Mouse (Mus musculus): ENCODE measurements around the gene Itprid1. TPM values are rescaled to one million over a fixed set of nuclear protein-coding genes. Genes with fewer than 3 reads are reported as not detected.

The Itprid1 gene
- not detected in 4 replicates for total RNA-seq (2023)

GRCm38 (mm10) chr6:55836650-55837320 lies at the start of gene Itprid1:
TSS of gene Itprid1 (plus strand) at chr6:55836895.

DNA sequence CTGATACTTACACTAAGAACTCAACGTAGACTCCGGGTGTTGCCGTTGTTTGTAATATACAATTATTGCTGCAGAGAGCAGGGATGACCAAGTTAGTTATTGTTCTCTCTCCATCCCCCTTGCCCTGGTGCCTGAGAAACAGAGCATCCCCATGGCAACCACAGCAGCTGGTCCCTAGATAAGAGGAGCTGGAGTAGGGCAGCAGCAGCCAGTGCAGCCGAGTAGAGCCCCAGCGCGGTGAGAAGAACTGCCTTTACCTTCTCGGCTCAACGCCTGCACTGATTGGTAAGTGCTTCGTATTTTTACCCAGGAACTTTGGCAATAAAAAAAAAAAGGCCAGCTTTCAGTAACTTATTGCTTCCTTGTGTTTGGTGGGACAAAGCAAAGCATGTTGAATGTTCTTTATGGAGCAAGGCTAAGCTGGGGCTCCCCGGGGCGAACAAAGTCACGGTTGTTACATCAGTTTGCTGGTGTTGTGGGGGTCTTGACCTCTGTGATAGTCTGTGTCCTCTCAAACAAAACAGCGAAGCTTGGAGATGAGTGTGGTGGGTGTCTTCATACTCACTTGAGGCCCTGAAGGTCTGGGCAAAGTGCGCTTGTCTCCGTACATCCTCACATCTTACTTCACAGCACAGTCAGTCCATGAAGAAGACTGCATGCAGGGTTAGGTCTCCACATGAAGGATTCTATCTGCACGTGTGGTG lies 180.7 kb downstream of the Itprid1 start, which contains the start of gene Ppp1r17:
Ppp1r17 (plus strand) TSS at position 207 of the 704 bp plus-strand sequence.

Other genes with a start within 250 kb of the Itprid1 start
- gene Neurod6, start 155.6 kb upstream of the Itprid1 start, total RNA-seq (2023): not detected in 4 replicates
- gene Ppp1r17, start 180.6 kb downstream of the Itprid1 start, total RNA-seq (2023): not detected in 4 replicates

Measured in B cell, adult 62 days (primary cell).